Mouse (Mus musculus) liver, embryonic 16.5 days (tissue): ENCODE measurements around the gene Hoxb4. TPM values are rescaled to one million over a fixed set of nuclear protein-coding genes. Genes with fewer than 3 reads are reported as not detected.

ENCODE experiments used
- ATAC-seq: fragments of 200-750 bp; cut with Nextera tagmentation; 2 replicates; pipeline ENCODE4 v1.8.0; 2017; ENCODE audit warnings: low read depth, mild to moderate bottlenecking, moderate number of reproducible peaks, moderate library complexity
- H3K27ac ChIP-seq: fragments of 300-500 bp; sonication (generic); 2 replicates; pipeline ENCODE4 v1.5.1; 2014; ENCODE audit warnings: mild to moderate bottlenecking, low read length
- H3K27me3 ChIP-seq: fragments of 300-500 bp; sonication (generic); 2 replicates; pipeline ENCODE4 v1.6.1; 2014; ENCODE audit warnings: low read depth, low read length, mixed read lengths; ENCODE audit not compliant: control insufficient read depth, insufficient read depth
- H3K36me3 ChIP-seq: fragments of 300-500 bp; sonication (generic); 2 replicates; pipeline ENCODE4 v1.6.1; 2014; ENCODE audit warnings: mild to moderate bottlenecking; ENCODE audit not compliant: control insufficient read depth, insufficient read depth
- H3K4me1 ChIP-seq: fragments of 300-500 bp; sonication (generic); 2 replicates; pipeline ENCODE4 v1.6.1; 2014; ENCODE audit warnings: low read depth, low read length, mixed read lengths; ENCODE audit not compliant: control insufficient read depth
- H3K4me2 ChIP-seq: fragments of 300-500 bp; sonication (generic); 2 replicates; pipeline ENCODE4 v1.6.1; 2014; ENCODE audit warnings: low read depth, low read length, mixed read lengths
- H3K4me3 ChIP-seq: fragments of 300-500 bp; sonication (generic); 2 replicates; pipeline ENCODE4 v1.5.1; 2014; ENCODE audit warnings: low read depth, mild to moderate bottlenecking, low read length
- H3K9ac ChIP-seq: fragments of 300-500 bp; sonication (generic); 2 replicates; pipeline ENCODE4 v1.6.1; 2014; ENCODE audit warnings: low read depth, low read length
- H3K9me3 ChIP-seq: fragments of 300-500 bp; sonication (generic); replicated peaks from 2 replicates; pipeline ENCODE4 v1.6.1; 2016; ENCODE audit warnings: low read length; ENCODE audit not compliant: control insufficient read depth
- WGBS: fragments of 180-500 bp; shearing (Covaris S2); extraction: QIAGEN DNeasy Blood & Tissue Kit; methylation state at CpG from one replicate; pipeline ENCODE4 v1.1.7; 2014; ENCODE audit not compliant: insufficient replicate concordance; 5-methylcytosine and 5-hydroxymethylcytosine counted together
- polyA plus RNA-seq: library from polyadenylated mRNA; unstranded; fragments of >200 nt; fragmentation: Nextera tagmentation; extraction: Ambion mirVana; gene quantifications from 2 replicates; pipeline ENCODE4 v1.2.1, GENCODE M21; 2015

Hoxb4 gene
- polyA plus RNA-seq, 1 experiment from 2014 or later = 0.08 TPM

- WGBS = 36% methylated on average over 2 of the region's 2 CpGs
- no peak overlapping the region for H3K27ac ChIP-seq
- peaks cover 83% of the 10 kb centered on the region for H3K27me3 ChIP-seq
- no peak for ATAC-seq
- no peaks in the 10 kb centered on the region for H3K36me3 ChIP-seq
- H3K9ac ChIP-seq = no peak overlapping the region
- no peaks in the 10 kb centered on the region for H3K4me1 ChIP-seq
- no peak overlapping the region for H3K4me3 ChIP-seq
- H3K4me2 ChIP-seq = no peak overlapping the region
- no peaks in the 10 kb centered on the region for H3K9me3 ChIP-seq
Observed at GRCm38 (mm10) chr11:96336597-96336996, 18.5 kb downstream of the Hoxb4 start.

GRCm38 (mm10) chr11:96337026-96337425 is 19.0 kb downstream of the Hoxb4 start:
- no peaks in the 10 kb centered on the region for H3K4me1 ChIP-seq
- WGBS = 34% methylated on average over 6 of the region's 6 CpGs
- no peak overlapping the region for H3K9ac ChIP-seq
- no peaks in the 10 kb centered on the region for H3K36me3 ChIP-seq
- H3K4me2 ChIP-seq = no peak overlapping the region
- no peak overlapping the region for H3K4me3 ChIP-seq
- no peak for ATAC-seq
- H3K27ac ChIP-seq = no peak overlapping the region
- no peaks in the 10 kb centered on the region for H3K9me3 ChIP-seq
- H3K27me3 ChIP-seq = peaks cover 83% of the 10 kb centered on the region

GRCm38 (mm10) chr11:96338957-96339855 is 21.1 kb downstream of the Hoxb4 start:
- H3K4me2 ChIP-seq = no peak overlapping the region
- no peaks in the 10 kb centered on the region for H3K9me3 ChIP-seq
- no peak overlapping the region for H3K9ac ChIP-seq
- WGBS = 33% methylated on average over 7 of the region's 7 CpGs
- no peak overlapping the region for H3K4me3 ChIP-seq
- no peak for ATAC-seq
- no peaks in the 10 kb centered on the region for H3K36me3 ChIP-seq
- H3K27ac ChIP-seq = no peak overlapping the region
- H3K4me1 ChIP-seq = no peaks in the 10 kb centered on the region
- peaks cover 83% of the 10 kb centered on the region for H3K27me3 ChIP-seq

- Histone ChIP-seq H3K27me3 (peaks cover 90% of the 10 kb centered on the region), H3K9ac (no peak overlapping the region), H3K36me3 (no peaks in the 10 kb centered on the region), H3K27ac (no peak overlapping the region), H3K4me2 (no peak overlapping the region), H3K4me1 (no peaks in the 10 kb centered on the region; the same call in 1 of the 2 replicates), H3K4me3 (no peak overlapping the region), H3K9me3 (no peaks in the 10 kb centered on the region)
- ATAC-seq = no peak
- WGBS = 1% methylated on average over 35 of the region's 36 CpGs
Observed at GRCm38 (mm10) chr11:96340698-96341365, 22.8 kb downstream of the Hoxb4 start.

- H3K4me2 ChIP-seq = no peak overlapping the region
- no peak for ATAC-seq
- no peak overlapping the region for H3K9ac ChIP-seq
- peak overlapping the region; percentile 36 for H3K4me3 ChIP-seq
- H3K36me3 ChIP-seq = no peaks in the 10 kb centered on the region
- H3K9me3 ChIP-seq = no peaks in the 10 kb centered on the region
- H3K27ac ChIP-seq = peak overlapping the region; percentile 14; the same call in 1 of the 2 replicates
- WGBS = 3% methylated on average over 40 of the region's 40 CpGs
- H3K4me1 ChIP-seq = no peaks in the 10 kb centered on the region; the same call in 1 of the 2 replicates
- peaks cover 90% of the 10 kb centered on the region for H3K27me3 ChIP-seq
Observed at GRCm38 (mm10) chr11:96341701-96342575, 23.9 kb downstream of the Hoxb4 start.

DNA sequence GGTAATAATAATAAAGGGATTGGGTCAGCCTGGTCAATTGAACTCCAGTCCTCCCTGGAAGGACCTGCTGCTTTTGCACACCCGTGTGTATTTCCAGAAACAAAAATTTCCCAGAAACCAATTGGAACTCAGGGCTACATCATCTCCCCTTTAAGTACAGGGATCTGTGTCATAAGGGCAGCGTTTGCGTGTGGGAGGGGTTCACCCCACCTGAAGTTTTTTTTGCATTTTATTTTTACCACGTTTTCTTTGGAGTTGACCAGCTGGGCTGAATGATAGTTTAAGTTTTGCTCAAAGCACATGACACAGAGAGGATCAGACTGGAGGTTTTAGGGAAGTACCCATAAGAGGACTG is 24.5 kb downstream of the Hoxb4 start:
- 7% methylated on average over 4 of the region's 4 CpGs for WGBS
- H3K4me2 ChIP-seq = no peak overlapping the region

GRCm38 (mm10) chr11:96343206-96343745 is 25.2 kb downstream of the Hoxb4 start:
- Histone ChIP-seq H3K36me3 (no peaks in the 10 kb centered on the region), H3K27ac (no peak overlapping the region), H3K27me3 (peaks cover 92% of the 10 kb centered on the region), H3K4me1 (no peaks in the 10 kb centered on the region; the same call in 1 of the 2 replicates), H3K9me3 (no peaks in the 10 kb centered on the region), H3K4me3 (no peak overlapping the region), H3K4me2 (no peak overlapping the region), H3K9ac (no peak overlapping the region)
- 39% methylated on average over 2 of the region's 2 CpGs for WGBS
- no peak for ATAC-seq

More for the DNA sequence above, 24.5 kb downstream of the Hoxb4 start:
- Histone ChIP-seq H3K9me3 (no peaks in the 10 kb centered on the region), H3K9ac (no peak overlapping the region), H3K4me1 (no peaks in the 10 kb centered on the region; the same call in 1 of the 2 replicates), H3K4me3 (no peak overlapping the region), H3K36me3 (no peaks in the 10 kb centered on the region), H3K27ac (no peak overlapping the region), H3K27me3 (peaks cover 90% of the 10 kb centered on the region)
- ATAC-seq = no peak

DNA sequence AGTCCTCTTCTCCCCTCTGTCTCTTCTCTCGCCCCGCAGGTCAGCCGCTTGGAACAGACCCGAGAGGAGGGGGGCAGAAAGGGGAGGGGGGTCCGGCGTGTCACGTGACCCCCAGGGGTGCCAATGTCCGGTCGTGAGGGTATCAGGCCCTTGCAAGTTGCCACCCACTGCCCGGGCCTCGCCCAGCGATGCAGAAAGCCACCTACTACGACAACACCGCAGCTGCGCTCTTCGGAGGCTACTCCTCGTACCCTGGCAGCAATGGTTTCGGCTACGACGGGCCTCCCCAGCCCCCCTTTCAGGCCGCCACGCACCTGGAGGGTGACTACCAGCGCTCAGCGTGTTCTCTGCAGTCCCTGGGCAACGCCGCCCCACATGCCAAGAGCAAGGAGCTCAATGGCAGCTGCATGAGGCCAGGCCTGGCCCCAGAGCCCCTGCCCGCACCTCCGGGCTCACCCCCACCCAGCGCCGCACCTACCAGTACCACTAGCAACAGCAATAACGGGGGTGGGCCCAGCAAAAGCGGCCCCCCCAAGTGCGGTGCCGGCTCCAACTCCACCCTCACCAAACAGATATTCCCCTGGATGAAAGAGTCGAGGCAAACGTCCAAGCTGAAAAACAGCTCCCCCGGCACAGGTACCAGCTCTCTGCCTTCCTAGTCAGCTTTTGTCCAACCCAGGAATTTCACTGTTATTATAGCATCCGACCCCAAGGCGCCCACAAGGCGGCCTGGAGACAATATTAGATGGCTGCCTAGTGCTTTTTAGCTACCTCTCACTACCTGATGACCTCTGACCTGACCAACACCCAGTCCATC is 26.2 kb downstream of the Hoxb4 start:
- H3K9me3 ChIP-seq = no peaks in the 10 kb centered on the region
- WGBS = 32% methylated on average over 40 of the region's 40 CpGs
- H3K4me1 ChIP-seq = no peaks in the 10 kb centered on the region; the same call in 1 of the 2 replicates
- H3K9ac ChIP-seq = no peak overlapping the region
- H3K27ac ChIP-seq = no peak overlapping the region
- H3K36me3 ChIP-seq = no peaks in the 10 kb centered on the region
- peaks cover 92% of the 10 kb centered on the region for H3K27me3 ChIP-seq
- no peak for ATAC-seq
- no peak overlapping the region for H3K4me3 ChIP-seq
- H3K4me2 ChIP-seq = no peak overlapping the region
